Comparison of ENCODE assay signal across 11 mouse cellular contexts in the genomic region with DNA sequence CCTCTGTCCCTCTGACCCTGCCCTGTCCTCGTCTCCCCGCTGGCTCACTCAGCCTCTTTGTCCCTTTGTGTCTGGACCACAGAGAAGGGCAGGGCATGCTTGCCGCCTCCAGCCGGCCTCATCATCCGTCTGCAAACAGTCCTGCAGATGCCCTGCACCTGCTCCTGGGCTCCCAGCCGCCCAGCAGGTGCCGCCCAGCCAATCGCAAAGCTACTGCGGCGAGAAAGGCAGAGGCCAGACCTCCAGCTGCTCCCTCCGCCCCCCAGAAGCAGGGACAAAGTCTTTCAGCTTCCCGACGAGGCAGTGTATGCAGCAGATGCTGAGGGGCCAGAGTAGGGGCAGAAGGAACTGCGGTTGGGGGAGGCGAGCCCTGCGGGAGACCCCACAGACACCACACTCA. TPM values are rescaled to one million over a fixed set of nuclear protein-coding genes. Genes with fewer than 3 reads are reported as not detected.
DNase-seq lines count a peak whose midpoint lies in the region; ATAC-seq and TF ChIP-seq lines count a peak whose summit lies in the region.
"Had no signal": no experiment of that assay in that cellular context is flagged by ENCODE, and none has a peak within 500 bp of the region (broad histone marks: within the 10 kb centered on the region; RNA-seq: fewer than 3 reads in every experiment).

No protein-coding gene starts in this region.

- no peak overlapping the region for H3K27ac ChIP-seq in kidney, embryonic 14.5 days (ENCODE audit: low read depth, low read length)
- no peak overlapping the region for H3K27ac ChIP-seq in kidney, adult 2 months (ENCODE audit: insufficient read depth, low read depth, low read length)
- peak overlapping the region; percentile 85 for H3K27ac ChIP-seq in forebrain, embryonic 15.5 days (replicated peaks)
- peak overlapping the region; percentile 98 for H3K27ac ChIP-seq in midbrain, embryonic 10.5 days (replicated peaks)

- H3K9me3 ChIP-seq in kidney, embryonic 14.5 days (ENCODE audit: control insufficient read depth, low read length), result no peaks in the 10 kb centered on the region
- no peaks in the 10 kb centered on the region for H3K9me3 ChIP-seq in forebrain, embryonic 15.5 days
- H3K9me3 ChIP-seq in midbrain, embryonic 10.5 days (replicated peaks), result no peaks in the 10 kb centered on the region; the same call in 1 of the 2 replicates

- 1% methylated on average over 16 of the region's 16 CpGs for WGBS in kidney, embryonic 14.5 days
- WGBS in kidney, adult 2 months, result 21% methylated on average over 16 of the region's 16 CpGs
- 2% methylated on average over 16 of the region's 16 CpGs for WGBS in forebrain, embryonic 15.5 days
- WGBS in midbrain, embryonic 10.5 days, result 2% methylated on average over 16 of the region's 16 CpGs

- peak overlapping the region; percentile 24; the same call in 1 of the 2 replicates for H3K4me2 ChIP-seq in kidney, embryonic 14.5 days (replicated peaks; ENCODE audit: low read depth, low read length)
- H3K4me2 ChIP-seq in forebrain, embryonic 15.5 days (replicated peaks), result peak overlapping the region; percentile 28

- DNase-seq in kidney, adult 2 months, result no peak
- peak; percentile 93 for DNase-seq in midbrain, embryonic 10.5 days (ENCODE audit: low spot score)
- DNase-seq in thymus, postnatal 0 days (ENCODE audit: low spot score), result peak; percentile 74
- DNase-seq in ovary, postnatal 10 days (ENCODE audit: low spot score), result no peak
- DNase-seq in urinary bladder, postnatal 10 days (ENCODE audit: low spot score), result no peak
- DNase-seq in adrenal gland, adult 18-20 months (ENCODE audit: low spot score in 2 of 2), result no peak
- DNase-seq: adrenal gland, postnatal 25 days; layer of hippocampus, postnatal 36 days had no signal

- no peak overlapping the region for H3K4me3 ChIP-seq in kidney, embryonic 14.5 days (ENCODE audit: low read length)
- H3K4me3 ChIP-seq in kidney, adult 2 months (ENCODE audit: insufficient read depth, low read depth, low read length), result no peak overlapping the region
- H3K4me3 ChIP-seq in forebrain, embryonic 15.5 days, result no peak overlapping the region; the same call in 1 of the 2 replicates
- peak overlapping the region; percentile 46 for H3K4me3 ChIP-seq in midbrain, embryonic 10.5 days

- peak overlapping the region; percentile 31; the same call in 1 of the 2 replicates for H3K9ac ChIP-seq in kidney, embryonic 14.5 days (ENCODE audit: low read depth, low read length)
- H3K9ac ChIP-seq in forebrain, embryonic 15.5 days (replicated peaks), result peak overlapping the region; percentile 39

- H3K36me3 ChIP-seq in kidney, embryonic 14.5 days (ENCODE audit: control insufficient read depth, insufficient read depth, low read length), result no peaks in the 10 kb centered on the region
- no peaks in the 10 kb centered on the region for H3K36me3 ChIP-seq in kidney, adult 2 months (ENCODE audit: control insufficient read depth, insufficient read depth, low read length)
- H3K36me3 ChIP-seq in forebrain, embryonic 15.5 days, result no peaks in the 10 kb centered on the region
- H3K36me3 ChIP-seq in midbrain, embryonic 10.5 days, result no peaks in the 10 kb centered on the region

- no peak for TF ChIP-seq POLR2A in kidney, adult 2 months (IDR thresholded peaks at IDR 0.05; ENCODE audit: low read depth, low read length)

- peak; percentile 32; the same call in 1 of the 2 replicates for ATAC-seq in kidney, embryonic 14.5 days (ENCODE audit: low FRiP score, low TSS enrichment)
- peak; percentile 58 for ATAC-seq in forebrain, embryonic 15.5 days (replicated peaks)

- TF ChIP-seq CTCF in kidney, adult 2 months (conservative IDR thresholded peaks at IDR 0.05; ENCODE audit: insufficient read depth, insufficient read length, low read depth, low read length), result no peak

- H3K27me3 ChIP-seq in kidney, embryonic 14.5 days (ENCODE audit: control insufficient read depth, insufficient read depth, low read length), result peaks cover 18% of the 10 kb centered on the region; the same call in 1 of the 2 replicates
- no peaks in the 10 kb centered on the region for H3K27me3 ChIP-seq in kidney, adult 2 months (replicated peaks; ENCODE audit: control insufficient read depth, insufficient read depth, low read length)
- H3K27me3 ChIP-seq in forebrain, embryonic 15.5 days, result no peaks in the 10 kb centered on the region
- H3K27me3 ChIP-seq in midbrain, embryonic 10.5 days (ENCODE audit: low read depth, poor library complexity, severe bottlenecking), result peaks cover 11% of the 10 kb centered on the region

- 0 out of 2 replicates have a peak, but pooled peaks cover 3% of the 10 kb centered on the region for H3K4me1 ChIP-seq in kidney, embryonic 14.5 days (ENCODE audit: control insufficient read depth, insufficient read depth, low read length)
- no peaks in the 10 kb centered on the region for H3K4me1 ChIP-seq in kidney, adult 2 months (ENCODE audit: control insufficient read depth, insufficient read depth, low read length)
- H3K4me1 ChIP-seq in forebrain, embryonic 15.5 days, result peaks cover 24% of the 10 kb centered on the region
- H3K4me1 ChIP-seq in midbrain, embryonic 10.5 days, result peaks cover 71% of the 10 kb centered on the region

RNA-seq across cellular contexts. Expression of a gene that starts 14.9 kb away (rescaled TPM):
- polyA plus RNA-seq in kidney, embryonic 14.5 days (2014; fragmentation: Nextera tagmentation; extraction: Ambion mirVana), result 0.83 and 1.4 TPM in 2 replicates
- polyA plus RNA-seq in kidney, adult 2 months (2012; rRNA removed), result 0.35 TPM in 1 of 2 replicates, not detected in the other
- 1.6 and 1.8 TPM in 2 replicates for polyA plus RNA-seq in forebrain, embryonic 15.5 days (2015; fragmentation: Nextera tagmentation; extraction: Ambion mirVana)
- 0.43 and 1.4 TPM in 2 replicates for polyA plus RNA-seq in midbrain, embryonic 10.5 days (2016; fragmentation: Nextera tagmentation; extraction: Ambion mirVana)
- polyA plus RNA-seq in thymus, postnatal 0 days (2015; fragmentation: Nextera tagmentation; extraction: Ambion mirVana), result 1.2 and 1.8 TPM in 2 replicates
- 100 to 1,000 TPM in 1 of 2 experiments, 10 to 100 TPM in 1; 95.8 to 126 TPM for total RNA-seq in adrenal gland, adult 18-20 months (2021)

RNA-seq across cellular contexts. Expression of a gene that starts 18.2 kb away (rescaled TPM):
- polyA plus RNA-seq in kidney, embryonic 14.5 days (2014; fragmentation: Nextera tagmentation; extraction: Ambion mirVana), result 0.83 and 1.0 TPM in 2 replicates
- 0.14 TPM in 1 of 2 replicates, not detected in the other for polyA plus RNA-seq in kidney, adult 2 months (2012; rRNA removed)
- polyA plus RNA-seq in forebrain, embryonic 15.5 days (2015; fragmentation: Nextera tagmentation; extraction: Ambion mirVana), result 5.4 and 5.5 TPM in 2 replicates
- 0.41 and 0.91 TPM in 2 replicates for polyA plus RNA-seq in midbrain, embryonic 10.5 days (2016; fragmentation: Nextera tagmentation; extraction: Ambion mirVana)
- polyA plus RNA-seq in thymus, postnatal 0 days (2015; fragmentation: Nextera tagmentation; extraction: Ambion mirVana), result 0.49 and 0.74 TPM in 2 replicates
- total RNA-seq in adrenal gland, adult 18-20 months (2021), result 1 to 10 TPM; 3.2 to 3.3 TPM
- total RNA-seq: neutrophil, adult 5-6 weeks had no signal

RNA-seq across cellular contexts. Expression of a gene that starts 39.1 kb away (rescaled TPM):
- polyA plus RNA-seq in kidney, embryonic 14.5 days (2014; fragmentation: Nextera tagmentation; extraction: Ambion mirVana), result 39.9 and 50.3 TPM in 2 replicates
- polyA plus RNA-seq in kidney, adult 2 months (2012; rRNA removed), result 37.6 and 42.0 TPM in 2 replicates
- 28.8 and 29.5 TPM in 2 replicates for polyA plus RNA-seq in forebrain, embryonic 15.5 days (2015; fragmentation: Nextera tagmentation; extraction: Ambion mirVana)
- 35.9 and 37.0 TPM in 2 replicates for polyA plus RNA-seq in midbrain, embryonic 10.5 days (2016; fragmentation: Nextera tagmentation; extraction: Ambion mirVana)
- 44.6 and 45.3 TPM in 2 replicates for polyA plus RNA-seq in thymus, postnatal 0 days (2015; fragmentation: Nextera tagmentation; extraction: Ambion mirVana)
- 100 to 1,000 TPM; 208 to 233 TPM for total RNA-seq in adrenal gland, adult 18-20 months (2021)

Comparison
In these comparisons a context has a peak if more than half of its experiments do, and no peak if none do; other contexts are left out.
1. H3K27ac ChIP-seq: peak in forebrain, embryonic 15.5 days (single experiment) and midbrain, embryonic 10.5 days (single experiment); none in kidney, embryonic 14.5 days (single experiment) and kidney, adult 2 months (single experiment).
2. DNase-seq: peak in midbrain, embryonic 10.5 days (single experiment) and thymus, postnatal 0 days (single experiment); none in kidney, adult 2 months (single experiment), ovary, postnatal 10 days (single experiment), urinary bladder, postnatal 10 days (single experiment) and adrenal gland, adult 18-20 months (0 of 2).